Mouse (Mus musculus): ENCODE measurements around the gene Cep68. TPM values are rescaled to one million over a fixed set of nuclear protein-coding genes. Genes with fewer than 3 reads are reported as not detected.

Gene Cep68
- polyA plus RNA-seq, 1 experiment from 2014 or later = 32.8 TPM

DNA sequence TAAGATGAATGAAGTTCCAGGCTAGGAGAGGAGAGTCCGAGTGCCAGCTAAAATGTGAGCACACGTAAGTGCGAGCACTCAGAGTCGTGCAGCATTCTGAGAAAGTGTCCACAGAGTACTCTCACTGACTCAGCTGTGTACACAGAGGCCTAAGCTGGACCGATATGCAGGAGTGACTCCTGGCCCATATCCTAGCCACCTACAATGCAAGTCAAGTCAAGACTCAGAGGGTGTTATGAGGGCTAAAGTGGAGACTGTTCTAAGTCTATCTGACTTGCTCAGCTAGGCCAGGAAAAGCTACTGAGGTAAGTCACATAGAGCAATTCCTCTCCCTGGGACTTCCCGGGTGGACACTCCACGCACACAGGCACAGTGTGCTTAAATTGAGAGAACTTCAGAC lies 12.2 kb downstream of the Cep68 start:
- Histone ChIP-seq H3K4me3 (ENCODE audit: low read depth, low read length) (no peak overlapping the region), H3K9ac (ENCODE audit: low read depth, low read length) (no peak overlapping the region), H3K27me3 (ENCODE audit: control insufficient read depth, insufficient read depth, low read length) (no peaks in the 10 kb centered on the region), H3K4me1 (ENCODE audit: control insufficient read depth, insufficient read depth, low read length) (no peaks in the 10 kb centered on the region), H3K27ac (ENCODE audit: low read depth, low read length) (no peak overlapping the region), H3K36me3 (ENCODE audit: control insufficient read depth, insufficient read depth, low read length) (peaks cover 56% of the 10 kb centered on the region), H3K4me2 (no peak overlapping the region), H3K9me3 (replicated peaks; ENCODE audit: control insufficient read depth, low read length) (no peaks in the 10 kb centered on the region)
- no peak for ATAC-seq (replicated peaks; ENCODE audit: insufficient number of reproducible peaks, low FRiP score, low TSS enrichment)
- 94% methylated on average over 7 of the region's 7 CpGs for WGBS (ENCODE audit: insufficient replicate concordance)

DNA sequence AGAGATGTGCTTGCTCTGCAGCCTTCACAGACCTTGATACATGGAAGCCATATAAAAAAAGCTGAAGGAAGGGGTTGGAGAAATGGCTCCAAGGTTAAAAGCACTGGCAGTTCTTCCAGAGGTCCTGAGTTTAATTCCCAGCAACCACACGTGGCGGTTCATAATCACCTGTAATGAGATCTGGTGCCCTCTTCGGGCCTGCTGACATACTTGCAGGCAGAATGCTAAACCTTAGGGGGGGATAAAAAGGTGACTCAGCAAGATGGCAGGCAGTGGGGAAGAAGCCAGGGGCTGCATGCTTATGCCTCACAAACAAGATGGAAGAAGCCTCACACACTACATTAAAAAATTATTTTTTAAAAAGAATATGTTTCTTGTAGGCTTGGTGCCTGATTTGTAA lies 15.0 kb downstream of the Cep68 start:
- no peaks in the 10 kb centered on the region for H3K4me1 ChIP-seq (ENCODE audit: control insufficient read depth, insufficient read depth, low read length)
- ATAC-seq (replicated peaks; ENCODE audit: insufficient number of reproducible peaks, low FRiP score, low TSS enrichment) = no peak
- H3K9ac ChIP-seq (ENCODE audit: low read depth, low read length) = no peak overlapping the region
- H3K4me3 ChIP-seq (ENCODE audit: low read depth, low read length) = no peak overlapping the region
- H3K36me3 ChIP-seq (ENCODE audit: control insufficient read depth, insufficient read depth, low read length) = peaks cover 56% of the 10 kb centered on the region
- 61% methylated on average over 3 of the region's 3 CpGs for WGBS (ENCODE audit: insufficient replicate concordance)
- no peaks in the 10 kb centered on the region for H3K27me3 ChIP-seq (ENCODE audit: control insufficient read depth, insufficient read depth, low read length)
- H3K27ac ChIP-seq (ENCODE audit: low read depth, low read length) = no peak overlapping the region
- no peaks in the 10 kb centered on the region for H3K9me3 ChIP-seq (replicated peaks; ENCODE audit: control insufficient read depth, low read length)
- H3K4me2 ChIP-seq = no peak overlapping the region

GRCm38 (mm10) chr11:20232016-20232755 lies 17.0 kb downstream of the Cep68 start:
- WGBS (ENCODE audit: insufficient replicate concordance) = 61% methylated on average over 4 of the region's 5 CpGs
- Histone ChIP-seq H3K4me1 (ENCODE audit: control insufficient read depth, insufficient read depth, low read length) (no peaks in the 10 kb centered on the region), H3K9me3 (replicated peaks; ENCODE audit: control insufficient read depth, low read length) (no peaks in the 10 kb centered on the region), H3K4me3 (ENCODE audit: low read depth, low read length) (no peak overlapping the region), H3K9ac (ENCODE audit: low read depth, low read length) (no peak overlapping the region), H3K27ac (ENCODE audit: low read depth, low read length) (peak overlapping the region; percentile 41), H3K36me3 (ENCODE audit: control insufficient read depth, insufficient read depth, low read length) (peaks cover 47% of the 10 kb centered on the region), H3K27me3 (ENCODE audit: control insufficient read depth, insufficient read depth, low read length) (no peaks in the 10 kb centered on the region), H3K4me2 (no peak overlapping the region)
- ATAC-seq (replicated peaks; ENCODE audit: insufficient number of reproducible peaks, low FRiP score, low TSS enrichment) = no peak

DNA sequence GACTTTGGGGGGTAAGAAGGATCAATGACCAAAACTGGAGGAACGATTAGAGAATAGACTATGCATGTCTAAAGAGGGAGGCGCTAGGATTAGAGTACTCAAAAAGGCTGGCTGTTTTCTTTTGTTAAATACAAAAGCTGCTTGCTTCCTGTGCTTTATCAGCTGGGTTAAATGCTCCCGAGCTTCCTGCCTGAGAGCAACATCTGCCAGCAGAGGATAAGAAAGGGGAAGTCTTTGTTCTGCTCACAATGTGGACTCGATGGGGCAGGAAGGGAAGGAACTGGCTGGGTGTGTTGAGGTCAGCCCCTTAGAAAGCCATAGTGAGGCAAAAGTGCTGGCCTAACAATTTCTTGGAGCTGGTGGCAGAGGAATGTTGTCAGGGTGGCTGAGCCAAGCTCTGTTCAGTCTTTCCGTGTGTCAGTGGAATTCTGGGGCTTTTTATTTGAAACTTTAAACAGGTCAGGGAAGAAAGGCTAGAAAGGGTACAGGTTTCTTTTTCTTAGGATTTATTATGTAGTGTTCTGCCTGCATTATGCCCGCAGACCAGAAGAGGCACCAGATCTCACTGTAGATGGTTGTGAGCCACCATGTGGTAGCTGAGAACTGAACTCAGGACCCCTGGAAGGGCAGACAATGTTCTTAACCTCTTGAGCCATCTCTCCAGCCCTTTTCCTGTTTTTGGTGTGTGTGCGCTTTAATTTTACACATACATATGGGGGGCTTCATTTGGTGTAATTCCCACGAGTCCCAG lies 17.9 kb downstream of the Cep68 start:
- no peaks in the 10 kb centered on the region for H3K27me3 ChIP-seq (ENCODE audit: control insufficient read depth, insufficient read depth, low read length)
- no peaks in the 10 kb centered on the region for H3K4me1 ChIP-seq (ENCODE audit: control insufficient read depth, insufficient read depth, low read length)
- peak overlapping the region; percentile 41 for H3K27ac ChIP-seq (ENCODE audit: low read depth, low read length)
- H3K4me3 ChIP-seq (ENCODE audit: low read depth, low read length) = no peak overlapping the region
- peaks cover 40% of the 10 kb centered on the region for H3K36me3 ChIP-seq (ENCODE audit: control insufficient read depth, insufficient read depth, low read length)
- peak; percentile 79 for ATAC-seq (replicated peaks; ENCODE audit: insufficient number of reproducible peaks, low FRiP score, low TSS enrichment)
- no peak overlapping the region for H3K9ac ChIP-seq (ENCODE audit: low read depth, low read length)
- no peaks in the 10 kb centered on the region for H3K9me3 ChIP-seq (replicated peaks; ENCODE audit: control insufficient read depth, low read length)
- 51% methylated on average over 8 of the region's 8 CpGs for WGBS (ENCODE audit: insufficient replicate concordance)
- H3K4me2 ChIP-seq = no peak overlapping the region

GRCm38 (mm10) chr11:20230286-20230685 lies 18.9 kb downstream of the Cep68 start:
- Histone ChIP-seq H3K36me3 (ENCODE audit: control insufficient read depth, insufficient read depth, low read length) (peaks cover 40% of the 10 kb centered on the region), H3K4me2 (no peak overlapping the region), H3K9me3 (replicated peaks; ENCODE audit: control insufficient read depth, low read length) (no peaks in the 10 kb centered on the region), H3K4me3 (ENCODE audit: low read depth, low read length) (no peak overlapping the region), H3K4me1 (ENCODE audit: control insufficient read depth, insufficient read depth, low read length) (no peaks in the 10 kb centered on the region), H3K27ac (ENCODE audit: low read depth, low read length) (peak overlapping the region; percentile 41), H3K27me3 (ENCODE audit: control insufficient read depth, insufficient read depth, low read length) (no peaks in the 10 kb centered on the region), H3K9ac (ENCODE audit: low read depth, low read length) (no peak overlapping the region)
- WGBS (ENCODE audit: insufficient replicate concordance) = 76% methylated on average over 1 of the region's 1 CpGs
- ATAC-seq (replicated peaks; ENCODE audit: insufficient number of reproducible peaks, low FRiP score, low TSS enrichment) = no peak

- Histone ChIP-seq H3K9ac (ENCODE audit: low read depth, low read length) (no peak overlapping the region), H3K27ac (ENCODE audit: low read depth, low read length) (no peak overlapping the region), H3K9me3 (replicated peaks; ENCODE audit: control insufficient read depth, low read length) (no peaks in the 10 kb centered on the region), H3K4me2 (no peak overlapping the region), H3K4me1 (ENCODE audit: control insufficient read depth, insufficient read depth, low read length) (no peaks in the 10 kb centered on the region), H3K4me3 (ENCODE audit: low read depth, low read length) (no peak overlapping the region), H3K36me3 (ENCODE audit: control insufficient read depth, insufficient read depth, low read length) (peaks cover 31% of the 10 kb centered on the region), H3K27me3 (ENCODE audit: control insufficient read depth, insufficient read depth, low read length) (no peaks in the 10 kb centered on the region)
- WGBS (ENCODE audit: insufficient replicate concordance) = 78% methylated on average over 4 of the region's 4 CpGs
- no peak for ATAC-seq (replicated peaks; ENCODE audit: insufficient number of reproducible peaks, low FRiP score, low TSS enrichment)
Observed at GRCm38 (mm10) chr11:20229311-20229710, 19.9 kb downstream of the Cep68 start.

- Histone ChIP-seq H3K9ac (ENCODE audit: low read depth, low read length) (no peak overlapping the region), H3K27ac (ENCODE audit: low read depth, low read length) (no peak overlapping the region), H3K4me1 (ENCODE audit: control insufficient read depth, insufficient read depth, low read length) (no peaks in the 10 kb centered on the region), H3K9me3 (replicated peaks; ENCODE audit: control insufficient read depth, low read length) (no peaks in the 10 kb centered on the region), H3K27me3 (ENCODE audit: control insufficient read depth, insufficient read depth, low read length) (no peaks in the 10 kb centered on the region), H3K4me2 (no peak overlapping the region), H3K36me3 (ENCODE audit: control insufficient read depth, insufficient read depth, low read length) (peaks cover 28% of the 10 kb centered on the region), H3K4me3 (ENCODE audit: low read depth, low read length) (no peak overlapping the region)
- ATAC-seq (replicated peaks; ENCODE audit: insufficient number of reproducible peaks, low FRiP score, low TSS enrichment) = no peak
- 67% methylated on average over 5 of the region's 5 CpGs for WGBS (ENCODE audit: insufficient replicate concordance)
Observed at GRCm38 (mm10) chr11:20228666-20229065, 20.6 kb downstream of the Cep68 start.

DNA sequence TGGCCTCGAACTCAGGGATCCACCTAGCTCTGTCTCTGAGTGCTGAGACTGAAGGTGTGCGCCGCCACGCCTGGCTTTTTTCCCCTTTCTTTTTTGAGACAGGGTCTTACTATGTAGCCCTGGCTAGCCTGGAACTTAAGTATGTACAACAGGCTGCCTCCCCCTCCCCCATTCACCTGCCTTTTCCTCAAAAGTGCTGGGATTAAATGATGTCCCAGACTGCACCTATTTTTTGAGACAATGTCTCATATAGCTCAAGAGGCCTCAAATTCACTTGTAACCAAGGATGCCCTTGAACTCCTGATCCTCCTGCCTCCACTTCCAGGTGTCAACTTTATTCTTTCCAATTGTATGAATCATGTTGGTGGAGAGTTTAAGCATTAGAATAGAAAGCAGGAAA lies 23.3 kb downstream of the Cep68 start:
- no peak for ATAC-seq (replicated peaks; ENCODE audit: insufficient number of reproducible peaks, low FRiP score, low TSS enrichment)
- Histone ChIP-seq H3K4me1 (ENCODE audit: control insufficient read depth, insufficient read depth, low read length) (no peaks in the 10 kb centered on the region), H3K4me2 (no peak overlapping the region), H3K9ac (ENCODE audit: low read depth, low read length) (no peak overlapping the region), H3K36me3 (ENCODE audit: control insufficient read depth, insufficient read depth, low read length) (peaks cover 23% of the 10 kb centered on the region; the same call in 1 of the 2 replicates), H3K4me3 (ENCODE audit: low read depth, low read length) (no peak overlapping the region), H3K27me3 (ENCODE audit: control insufficient read depth, insufficient read depth, low read length) (no peaks in the 10 kb centered on the region), H3K27ac (ENCODE audit: low read depth, low read length) (no peak overlapping the region), H3K9me3 (replicated peaks; ENCODE audit: control insufficient read depth, low read length) (no peaks in the 10 kb centered on the region)
- WGBS (ENCODE audit: insufficient replicate concordance) = 91% methylated on average over 4 of the region's 4 CpGs

Data from heart, embryonic 11.5 days (tissue).